Mouse (Mus musculus): Measurements from ENCODE around the gene Lefty2.

DNA sequence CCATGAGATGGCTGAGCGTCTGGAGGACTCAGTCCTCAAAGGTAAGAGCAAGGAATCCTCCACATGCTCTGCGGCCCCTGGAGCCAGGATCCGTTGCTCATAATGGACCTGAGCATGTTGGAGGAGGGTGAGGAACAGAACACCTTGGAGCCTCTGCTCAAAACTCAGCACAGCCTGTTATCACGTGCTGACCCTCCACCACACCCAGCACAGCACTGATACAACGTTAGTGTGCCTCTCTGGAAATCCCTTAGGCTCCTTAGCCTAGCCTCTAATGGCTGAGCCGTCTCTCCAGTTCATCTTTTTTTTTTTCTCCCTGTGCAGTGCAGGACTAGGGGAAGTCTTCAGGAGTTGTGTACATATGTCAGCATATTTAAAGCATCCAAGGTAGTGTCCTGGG, 32.9 kb upstream of the Lefty2 start:
- no peak for TF ChIP-seq ZKSCAN1 (IDR thresholded peaks at IDR 0.05; ENCODE audit: low read depth, low read length)
- no peak for TF ChIP-seq MAFK (IDR thresholded peaks at IDR 0.05; ENCODE audit: borderline replicate concordance, low read depth, low read length)

Data from MEL (cell line).